Mouse (Mus musculus): ENCODE measurements at regions not wholly inside any gene's neighbourhood (a gene's known extent, or its start where the extent isn't known, plus 50 kb on each side); places are given as distances from the start of the nearest gene placed in this dataset.
"Not testable (repeated sequence)": the region's sequence is repeated elsewhere in the genome, so short reads cannot be mapped to it uniquely, and the experiment has no call there.

GRCm38 (mm10) chr1:102235473-102235872 lies 2462.9 kb downstream of the Cntnap5b start:
- Histone ChIP-seq H3K36me3 (ENCODE audit: insufficient read depth, low read length) (no peaks in the 10 kb centered on the region), H3K4me1 (ENCODE audit: insufficient read depth, low read length) (no peaks in the 10 kb centered on the region), H3K27me3 (ENCODE audit: insufficient read depth, low read length) (no peaks in the 10 kb centered on the region), H3K4me2 (ENCODE audit: low read depth, low read length) (no peak overlapping the region), H3K27ac (no peak overlapping the region), H3K4me3 (ENCODE audit: low read length) (no peak overlapping the region), H3K9me3 (ENCODE audit: low read length) (no peaks in the 10 kb centered on the region), H3K9ac (replicated peaks; ENCODE audit: low read length) (no peak overlapping the region)
- no peak for DNase-seq (ENCODE audit: low spot score)
- ATAC-seq = no peak
- 91% methylated on average over 3 of the region's 3 CpGs for WGBS
- TF ChIP-seq CTCF (IDR thresholded peaks at IDR 0.05; ENCODE audit: low read depth) = no peak

GRCm38 (mm10) chr1:102263126-102263860 lies 2490.7 kb downstream of the Cntnap5b start:
- not testable (repeated sequence) for DNase-seq (ENCODE audit: low spot score); H3K9me3 ChIP-seq (ENCODE audit: low read length); H3K4me2 ChIP-seq (ENCODE audit: low read depth, low read length); ATAC-seq; H3K36me3 ChIP-seq (ENCODE audit: insufficient read depth, low read length); H3K27me3 ChIP-seq (ENCODE audit: insufficient read depth, low read length); H3K27ac ChIP-seq; H3K4me1 ChIP-seq (ENCODE audit: insufficient read depth, low read length); H3K9ac ChIP-seq (replicated peaks; ENCODE audit: low read length); H3K4me3 ChIP-seq (ENCODE audit: low read length)
- WGBS = 92% methylated on average over 5 of the region's 5 CpGs

DNA sequence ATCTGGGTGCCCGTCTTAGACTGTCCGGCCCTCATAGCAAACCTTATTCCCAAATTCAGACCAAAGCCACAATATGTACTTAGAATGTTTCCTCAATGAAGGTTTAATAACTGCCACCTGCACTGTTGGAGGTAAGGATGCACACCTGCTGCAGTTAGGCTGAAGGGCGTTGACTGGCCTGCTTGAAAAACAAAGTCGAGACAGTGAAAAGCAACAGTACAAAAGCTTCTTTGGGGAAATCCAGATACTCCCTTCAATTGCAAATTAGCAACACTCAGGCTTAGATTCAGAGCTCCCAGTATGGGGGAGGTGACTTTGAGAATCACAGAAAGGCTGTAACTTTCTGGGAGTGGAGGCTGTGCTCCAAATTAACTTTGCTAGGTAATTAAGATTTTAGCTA lies 2491.9 kb downstream of the Cntnap5b start:
- H3K27me3 ChIP-seq (ENCODE audit: insufficient read depth, low read length); DNase-seq (ENCODE audit: low spot score); ATAC-seq; H3K9ac ChIP-seq (replicated peaks; ENCODE audit: low read length); H3K4me2 ChIP-seq (ENCODE audit: low read depth, low read length); H3K9me3 ChIP-seq (ENCODE audit: low read length); H3K36me3 ChIP-seq (ENCODE audit: insufficient read depth, low read length); H3K27ac ChIP-seq; H3K4me3 ChIP-seq (ENCODE audit: low read length); H3K4me1 ChIP-seq (ENCODE audit: insufficient read depth, low read length): not testable (repeated sequence)
- WGBS = 86% methylated on average over 4 of the region's 4 CpGs

GRCm38 (mm10) chr1:102274456-102274855 lies 2493.9 kb upstream of the Cdh20 start:
- no peaks in the 10 kb centered on the region for H3K4me1 ChIP-seq (ENCODE audit: insufficient read depth, low read length)
- no peak for DNase-seq (ENCODE audit: low spot score)
- no peaks in the 10 kb centered on the region for H3K36me3 ChIP-seq (ENCODE audit: insufficient read depth, low read length)
- TF ChIP-seq CTCF (IDR thresholded peaks at IDR 0.05; ENCODE audit: low read depth) = no peak
- no peak overlapping the region for H3K27ac ChIP-seq
- no peaks in the 10 kb centered on the region for H3K9me3 ChIP-seq (ENCODE audit: low read length)
- ATAC-seq = no peak
- H3K4me2 ChIP-seq (ENCODE audit: low read depth, low read length) = no peak overlapping the region
- no peaks in the 10 kb centered on the region for H3K27me3 ChIP-seq (ENCODE audit: insufficient read depth, low read length)
- H3K4me3 ChIP-seq (ENCODE audit: low read length) = no peak overlapping the region
- H3K9ac ChIP-seq (replicated peaks; ENCODE audit: low read length) = no peak overlapping the region

- H3K27me3 ChIP-seq (ENCODE audit: insufficient read depth, low read length) = no peaks in the 10 kb centered on the region
- 16% methylated on average over 1 of the region's 1 CpGs for WGBS
- no peak for TF ChIP-seq CTCF (IDR thresholded peaks at IDR 0.05; ENCODE audit: low read depth)
- ATAC-seq (no peak), DNase-seq (ENCODE audit: low spot score) (no peak)
- no peak overlapping the region for H3K4me2 ChIP-seq (ENCODE audit: low read depth, low read length)
- no peaks in the 10 kb centered on the region for H3K4me1 ChIP-seq (ENCODE audit: insufficient read depth, low read length)
- H3K9ac ChIP-seq (replicated peaks; ENCODE audit: low read length) = no peak overlapping the region
- H3K36me3 ChIP-seq (ENCODE audit: insufficient read depth, low read length) = no peaks in the 10 kb centered on the region
- no peaks in the 10 kb centered on the region for H3K9me3 ChIP-seq (ENCODE audit: low read length)
- H3K27ac ChIP-seq = no peak overlapping the region
- H3K4me3 ChIP-seq (ENCODE audit: low read length) = no peak overlapping the region
Measured at GRCm38 (mm10) chr1:102288288-102288687, 2480.0 kb upstream of the Cdh20 start.

DNA sequence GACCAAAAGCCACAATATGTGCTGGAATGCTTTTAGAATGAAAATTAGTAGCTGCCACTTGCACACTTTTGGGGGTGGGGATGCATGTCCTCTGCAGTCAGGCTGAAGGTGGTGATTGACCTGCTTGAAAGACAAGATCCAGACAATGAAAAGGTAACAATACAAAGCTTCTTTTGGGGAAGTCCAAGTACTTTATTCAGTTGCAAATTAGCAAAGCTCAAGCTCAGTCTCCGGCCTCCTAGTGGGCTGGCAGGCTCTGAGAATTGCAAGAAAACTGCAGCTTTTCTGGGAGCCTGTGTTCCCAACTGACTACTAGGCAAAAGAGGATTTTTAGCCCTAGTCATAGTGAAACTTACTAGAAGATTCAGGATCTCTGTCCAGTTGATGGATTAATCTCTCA lies 2464.8 kb upstream of the Cdh20 start:
- H3K36me3 ChIP-seq (ENCODE audit: insufficient read depth, low read length) = no peaks in the 10 kb centered on the region
- no peak for ATAC-seq
- 47% methylated on average over 1 of the region's 1 CpGs for WGBS

GRCm38 (mm10) chr1:102353136-102353535 lies 2415.2 kb upstream of the Cdh20 start:
- no peaks in the 10 kb centered on the region for H3K9me3 ChIP-seq (ENCODE audit: low read length)
- H3K4me1 ChIP-seq (ENCODE audit: insufficient read depth, low read length) = no peaks in the 10 kb centered on the region
- DNase-seq (ENCODE audit: low spot score) = no peak
- no peak overlapping the region for H3K27ac ChIP-seq
- no peaks in the 10 kb centered on the region for H3K36me3 ChIP-seq (ENCODE audit: insufficient read depth, low read length)
- no peak overlapping the region for H3K9ac ChIP-seq (replicated peaks; ENCODE audit: low read length)
- H3K27me3 ChIP-seq (ENCODE audit: insufficient read depth, low read length) = no peaks in the 10 kb centered on the region
- WGBS = 87% methylated on average over 1 of the region's 1 CpGs
- no peak for TF ChIP-seq CTCF (IDR thresholded peaks at IDR 0.05; ENCODE audit: low read depth)
- ATAC-seq = no peak
- no peak overlapping the region for H3K4me3 ChIP-seq (ENCODE audit: low read length)
- no peak overlapping the region for H3K4me2 ChIP-seq (ENCODE audit: low read depth, low read length)

More for the DNA sequence above, 2464.8 kb upstream of the Cdh20 start:
- Histone ChIP-seq H3K4me3 (ENCODE audit: low read length) (no peak overlapping the region), H3K9ac (replicated peaks; ENCODE audit: low read length) (no peak overlapping the region), H3K9me3 (ENCODE audit: low read length) (no peaks in the 10 kb centered on the region), H3K4me1 (ENCODE audit: insufficient read depth, low read length) (no peaks in the 10 kb centered on the region), H3K4me2 (ENCODE audit: low read depth, low read length) (no peak overlapping the region), H3K27me3 (ENCODE audit: insufficient read depth, low read length) (no peaks in the 10 kb centered on the region), H3K27ac (no peak overlapping the region)
- DNase-seq (ENCODE audit: low spot score) = no peak
- TF ChIP-seq CTCF (IDR thresholded peaks at IDR 0.05; ENCODE audit: low read depth) = no peak

GRCm38 (mm10) chr1:102357911-102358310 lies 2410.4 kb upstream of the Cdh20 start:
- not testable (repeated sequence) for H3K9me3 ChIP-seq (ENCODE audit: low read length); H3K4me3 ChIP-seq (ENCODE audit: low read length); H3K4me1 ChIP-seq (ENCODE audit: insufficient read depth, low read length); ATAC-seq; H3K27me3 ChIP-seq (ENCODE audit: insufficient read depth, low read length); DNase-seq (ENCODE audit: low spot score); H3K9ac ChIP-seq (replicated peaks; ENCODE audit: low read length); H3K36me3 ChIP-seq (ENCODE audit: insufficient read depth, low read length); H3K4me2 ChIP-seq (ENCODE audit: low read depth, low read length); H3K27ac ChIP-seq
- WGBS = 88% methylated on average over 8 of the region's 8 CpGs

Measured in hindbrain, postnatal 0 days (tissue).